Mouse (Mus musculus) liver, embryonic 14.5 days (tissue): ENCODE measurements around the gene Gm7879.

Experiments used
- CTCF ChIP-seq: IDR thresholded peaks from 2 replicates; pipeline ENCODE4 v1.5.1; 2016; ENCODE audit warnings: antibody characterized with exemption, low read depth, control low read depth
- EP300 ChIP-seq: IDR thresholded peaks from 2 replicates; pipeline ENCODE4 v1.6.1; 2016; ENCODE audit warnings: antibody characterized with exemption, low read depth

DNA sequence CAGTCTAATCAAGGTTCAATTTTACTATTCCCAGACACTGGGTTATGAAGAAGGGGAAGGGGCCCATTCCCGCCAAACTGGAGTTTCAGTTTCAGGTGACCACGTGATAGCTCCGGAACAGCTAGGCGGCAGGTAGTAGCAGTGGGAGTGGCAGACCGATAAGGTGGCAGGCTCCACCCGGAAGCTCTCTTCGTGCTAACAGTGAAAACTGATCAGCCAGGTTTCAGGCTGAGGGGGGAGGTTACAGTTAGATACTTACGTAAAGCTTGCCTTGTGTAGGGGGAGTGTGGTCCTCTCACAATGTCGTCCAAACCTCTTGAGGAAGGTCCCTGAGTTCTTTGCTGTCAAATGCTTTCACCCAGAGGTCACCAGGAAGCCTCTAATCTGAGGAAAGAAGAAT, 3.7 kb upstream of the Gm7879 start:
- TF ChIP-seq CTCF (no peak), EP300 (no peak)
